Mouse (Mus musculus) layer of hippocampus, adult 8-10 months (tissue): ENCODE data around the gene Sptan1. TPM values are rescaled to one million over a fixed set of nuclear protein-coding genes. Genes with fewer than 3 reads are reported as not detected.

Source experiments
- microRNA-seq, 2 experiments: library from miRNA; unstranded; fragments of <30 nt; microRNA quantifications; one replicate each; pipeline ENCODE4 v1.2.0; 2022
- total RNA-seq, 4 experiments: library from RNA; stranded (reverse); gene quantifications; 2 replicates each; pipeline ENCODE4 v1.2.4; 2022

Sptan1 gene
- total RNA-seq, 4 experiments from 2014 or later, result 744 to 871 (median 808) TPM

Small RNA genes within 50 kb of the gene (microRNA-seq; reads per million reads assigned to microRNA genes)
- 0.64 to 1.5 reads per million in 2 experiments for gene Mir6997

Other genes starting within 250 kb of the Sptan1 start
- 1 to 10 TPM in 2 of 4 experiments, under 1 TPM in 2; 0.59 to 1.4 (median 1.0) TPM for gene Gm13420, start 213.9 kb upstream of the Sptan1 start, total RNA-seq
- under 1 TPM in 1 of 4 experiments, not detected in 3; 0.56 TPM for gene Gm13547, start 206.2 kb upstream of the Sptan1 start, total RNA-seq
- 10 to 100 TPM; 24.7 to 31.2 (median 28.6) TPM for gene Coq4, start 178.1 kb upstream of the Sptan1 start, total RNA-seq
- 10 to 100 TPM; 39.3 to 53.1 (median 51.4) TPM for gene Trub2, start 177.1 kb upstream of the Sptan1 start, total RNA-seq
- 10 to 100 TPM; 65.4 to 69.0 (median 67.5) TPM for gene Slc27a4, start 162.9 kb upstream of the Sptan1 start, total RNA-seq
- 10 to 100 TPM; 54.4 to 63.1 (median 58.9) TPM for gene Urm1, start 145.5 kb upstream of the Sptan1 start, total RNA-seq
- gene Cercam, start 96.4 kb upstream of the Sptan1 start, total RNA-seq, result 10 to 100 TPM; 12.7 to 15.2 (median 13.8) TPM
- gene Odf2, start 76.3 kb upstream of the Sptan1 start, total RNA-seq, result 100 to 1,000 TPM; 104 to 124 (median 114) TPM
- 10 to 100 TPM; 42.5 to 49.2 (median 44.9) TPM for gene Gle1, start 30.1 kb upstream of the Sptan1 start, total RNA-seq
- gene Wdr34, start 83.3 kb downstream of the Sptan1 start, total RNA-seq, result 10 to 100 TPM; 36.9 to 45.0 (median 39.9) TPM
- gene Set, start 91.8 kb downstream of the Sptan1 start, total RNA-seq, result 100 to 1,000 TPM; 179 to 198 (median 186) TPM
- 1 to 10 TPM; 2.1 to 6.1 (median 3.5) TPM for gene Pkn3, start 112.1 kb downstream of the Sptan1 start, total RNA-seq
- 10 to 100 TPM in 2 of 4 experiments, 1 to 10 TPM in 2; 7.3 to 14.0 (median 10.4) TPM for gene Zdhhc12, start 128.1 kb downstream of the Sptan1 start, total RNA-seq
- 100 to 1,000 TPM; 173 to 203 (median 195) TPM for gene Zer1, start 159.0 kb downstream of the Sptan1 start, total RNA-seq
- gene Tbc1d13, start 168.2 kb downstream of the Sptan1 start, total RNA-seq, result 10 to 100 TPM; 49.6 to 61.9 (median 58.5) TPM
- gene Endog, start 205.9 kb downstream of the Sptan1 start, total RNA-seq, result 10 to 100 TPM; 18.7 to 28.3 (median 21.4) TPM
- gene Spout1, start 212.9 kb downstream of the Sptan1 start, total RNA-seq, result 10 to 100 TPM; 32.9 to 40.2 (median 35.2) TPM
- gene Kyat1, start 240.3 kb downstream of the Sptan1 start, total RNA-seq, result 10 to 100 TPM; 15.6 to 19.9 (median 16.9) TPM